Mouse (Mus musculus): ENCODE measurements at regions not wholly inside any gene's neighbourhood (a gene's known extent, or its start where the extent isn't known, plus 50 kb on each side); places are given as distances from the start of the nearest gene placed in this dataset.
"Not testable (repeated sequence)": the region's sequence is repeated elsewhere in the genome, so short reads cannot be mapped to it uniquely, and the experiment has no call there.

- no peak overlapping the region for H3K4me3 ChIP-seq (ENCODE audit: insufficient read depth, low read depth, low read length)
- DNase-seq (ENCODE audit: extremely low read depth, low read depth, low spot score), result no peak
- WGBS, result 85% methylated on average over 8 of the region's 8 CpGs
- no peaks in the 10 kb centered on the region for H3K27me3 ChIP-seq (ENCODE audit: control insufficient read depth, insufficient read depth, low read length)
- H3K79me2 ChIP-seq (ENCODE audit: control insufficient read depth, insufficient read depth, low read length), result no peaks in the 10 kb centered on the region
- no peaks in the 10 kb centered on the region for H3K36me3 ChIP-seq (ENCODE audit: control insufficient read depth, insufficient read depth, low read length)
- no peaks in the 10 kb centered on the region for H3K4me1 ChIP-seq (ENCODE audit: control insufficient read depth, insufficient read depth, low read length)
- no peak overlapping the region for H3K9ac ChIP-seq (ENCODE audit: low read depth, low read length)
- H3K27ac ChIP-seq (replicated peaks; ENCODE audit: insufficient read depth, low read depth, low read length), result no peak overlapping the region
- TF ChIP-seq CTCF (IDR thresholded peaks at IDR 0.05; ENCODE audit: low read depth, low read length) (no peak), POLR2A (IDR thresholded peaks at IDR 0.05; ENCODE audit: extremely low read depth, insufficient read depth, low read length) (no peak)
Observed at GRCm38 (mm10) chr3:9100761-9101160, 509.1 kb downstream of the Zfp704 start.

- Histone ChIP-seq H3K79me2 (ENCODE audit: control insufficient read depth, insufficient read depth, low read length) (no peaks in the 10 kb centered on the region), H3K27me3 (ENCODE audit: control insufficient read depth, insufficient read depth, low read length) (no peaks in the 10 kb centered on the region), H3K4me1 (ENCODE audit: control insufficient read depth, insufficient read depth, low read length) (no peaks in the 10 kb centered on the region), H3K9ac (ENCODE audit: low read depth, low read length) (no peak overlapping the region), H3K4me3 (ENCODE audit: insufficient read depth, low read depth, low read length) (no peak overlapping the region), H3K27ac (replicated peaks; ENCODE audit: insufficient read depth, low read depth, low read length) (no peak overlapping the region), H3K36me3 (ENCODE audit: control insufficient read depth, insufficient read depth, low read length) (no peaks in the 10 kb centered on the region)
- 82% methylated on average over 10 of the region's 10 CpGs for WGBS
- DNase-seq (ENCODE audit: extremely low read depth, low read depth, low spot score), result no peak
- TF ChIP-seq CTCF (IDR thresholded peaks at IDR 0.05; ENCODE audit: low read depth, low read length), result no peak
- no peak for TF ChIP-seq POLR2A (IDR thresholded peaks at IDR 0.05; ENCODE audit: extremely low read depth, insufficient read depth, low read length)
Observed at GRCm38 (mm10) chr3:9098441-9098840, 511.4 kb downstream of the Zfp704 start.

GRCm38 (mm10) chr3:9084134-9084533, 525.8 kb downstream of the Zfp704 start:
- Histone ChIP-seq H3K9ac (ENCODE audit: low read depth, low read length) (no peak overlapping the region), H3K4me1 (ENCODE audit: control insufficient read depth, insufficient read depth, low read length) (no peaks in the 10 kb centered on the region), H3K4me3 (ENCODE audit: insufficient read depth, low read depth, low read length) (no peak overlapping the region), H3K79me2 (ENCODE audit: control insufficient read depth, insufficient read depth, low read length) (no peaks in the 10 kb centered on the region), H3K27ac (replicated peaks; ENCODE audit: insufficient read depth, low read depth, low read length) (no peak overlapping the region), H3K36me3 (ENCODE audit: control insufficient read depth, insufficient read depth, low read length) (no peaks in the 10 kb centered on the region), H3K27me3 (ENCODE audit: control insufficient read depth, insufficient read depth, low read length) (no peaks in the 10 kb centered on the region)
- TF ChIP-seq CTCF (IDR thresholded peaks at IDR 0.05; ENCODE audit: low read depth, low read length), result no peak
- no peak for TF ChIP-seq POLR2A (IDR thresholded peaks at IDR 0.05; ENCODE audit: extremely low read depth, insufficient read depth, low read length)
- no peak for DNase-seq (ENCODE audit: extremely low read depth, low read depth, low spot score)
- 92% methylated on average over 5 of the region's 5 CpGs for WGBS

- WGBS, result 61% methylated on average over 7 of the region's 7 CpGs
- Histone ChIP-seq H3K9ac (ENCODE audit: low read depth, low read length) (no peak overlapping the region), H3K4me3 (ENCODE audit: insufficient read depth, low read depth, low read length) (no peak overlapping the region), H3K4me1 (ENCODE audit: control insufficient read depth, insufficient read depth, low read length) (no peaks in the 10 kb centered on the region), H3K27ac (replicated peaks; ENCODE audit: insufficient read depth, low read depth, low read length) (no peak overlapping the region), H3K27me3 (ENCODE audit: control insufficient read depth, insufficient read depth, low read length) (no peaks in the 10 kb centered on the region), H3K36me3 (ENCODE audit: control insufficient read depth, insufficient read depth, low read length) (no peaks in the 10 kb centered on the region), H3K79me2 (ENCODE audit: control insufficient read depth, insufficient read depth, low read length) (no peaks in the 10 kb centered on the region)
- no peak for TF ChIP-seq CTCF (IDR thresholded peaks at IDR 0.05; ENCODE audit: low read depth, low read length)
- no peak for DNase-seq (ENCODE audit: extremely low read depth, low read depth, low spot score)
Observed at GRCm38 (mm10) chr3:9082061-9082460, 527.8 kb downstream of the Zfp704 start.

- Histone ChIP-seq H3K9ac (ENCODE audit: low read depth, low read length) (no peak overlapping the region), H3K79me2 (ENCODE audit: control insufficient read depth, insufficient read depth, low read length) (no peaks in the 10 kb centered on the region), H3K4me3 (ENCODE audit: insufficient read depth, low read depth, low read length) (no peak overlapping the region), H3K27ac (replicated peaks; ENCODE audit: insufficient read depth, low read depth, low read length) (no peak overlapping the region), H3K4me1 (ENCODE audit: control insufficient read depth, insufficient read depth, low read length) (no peaks in the 10 kb centered on the region), H3K27me3 (ENCODE audit: control insufficient read depth, insufficient read depth, low read length) (no peaks in the 10 kb centered on the region), H3K36me3 (ENCODE audit: control insufficient read depth, insufficient read depth, low read length) (no peaks in the 10 kb centered on the region)
- no peak for TF ChIP-seq CTCF (IDR thresholded peaks at IDR 0.05; ENCODE audit: low read depth, low read length)
- no peak for TF ChIP-seq POLR2A (IDR thresholded peaks at IDR 0.05; ENCODE audit: extremely low read depth, insufficient read depth, low read length)
- 62% methylated on average over 2 of the region's 2 CpGs for WGBS
- no peak for DNase-seq (ENCODE audit: extremely low read depth, low read depth, low spot score)
Observed at GRCm38 (mm10) chr3:9078201-9078600, 531.7 kb downstream of the Zfp704 start.

GRCm38 (mm10) chr3:9076696-9077095, 533.2 kb downstream of the Zfp704 start:
- H3K27me3 ChIP-seq (ENCODE audit: control insufficient read depth, insufficient read depth, low read length), result no peaks in the 10 kb centered on the region
- no peak overlapping the region for H3K4me3 ChIP-seq (ENCODE audit: insufficient read depth, low read depth, low read length)
- peak; percentile 24 for DNase-seq (ENCODE audit: extremely low read depth, low read depth, low spot score)
- no peaks in the 10 kb centered on the region for H3K79me2 ChIP-seq (ENCODE audit: control insufficient read depth, insufficient read depth, low read length)
- 25% methylated on average over 3 of the region's 3 CpGs for WGBS
- TF ChIP-seq POLR2A (IDR thresholded peaks at IDR 0.05; ENCODE audit: extremely low read depth, insufficient read depth, low read length) (no peak), CTCF (IDR thresholded peaks at IDR 0.05; ENCODE audit: low read depth, low read length) (peak; percentile 85)
- H3K4me1 ChIP-seq (ENCODE audit: control insufficient read depth, insufficient read depth, low read length), result no peaks in the 10 kb centered on the region
- H3K9ac ChIP-seq (ENCODE audit: low read depth, low read length), result no peak overlapping the region
- H3K27ac ChIP-seq (replicated peaks; ENCODE audit: insufficient read depth, low read depth, low read length), result no peak overlapping the region
- H3K36me3 ChIP-seq (ENCODE audit: control insufficient read depth, insufficient read depth, low read length), result no peaks in the 10 kb centered on the region

GRCm38 (mm10) chr3:9072471-9072870, 537.4 kb downstream of the Zfp704 start:
- DNase-seq (ENCODE audit: extremely low read depth, low read depth, low spot score), result not testable (repeated sequence)

More at GRCm38 (mm10) chr3:9072471-9072870, 537.4 kb downstream of the Zfp704 start:
- 92% methylated on average over 13 of the region's 13 CpGs for WGBS
- not testable (repeated sequence) for H3K4me3 ChIP-seq (ENCODE audit: insufficient read depth, low read depth, low read length); H3K27me3 ChIP-seq (ENCODE audit: control insufficient read depth, insufficient read depth, low read length); H3K79me2 ChIP-seq (ENCODE audit: control insufficient read depth, insufficient read depth, low read length); H3K4me1 ChIP-seq (ENCODE audit: control insufficient read depth, insufficient read depth, low read length); H3K27ac ChIP-seq (replicated peaks; ENCODE audit: insufficient read depth, low read depth, low read length); H3K9ac ChIP-seq (ENCODE audit: low read depth, low read length); H3K36me3 ChIP-seq (ENCODE audit: control insufficient read depth, insufficient read depth, low read length)

Data from liver, adult 2 months (tissue).